Mouse (Mus musculus) gonadal fat pad, adult 2 months (tissue): ENCODE measurements around the gene Por. TPM values are rescaled to one million over a fixed set of nuclear protein-coding genes. Genes with fewer than 3 reads are reported as not detected.

ENCODE experiments used
- DNase-seq: peaks from one replicate; pipeline ENCODE4 v3.0.0-alpha.2; 2012; ENCODE audit warnings: low read depth
- polyA plus RNA-seq: library from polyadenylated mRNA; depleted of rRNA; stranded (reverse); fragments of >200 nt; gene quantifications from 2 replicates; pipeline ENCODE4 v1.2.3, GENCODE M21; 2012; rRNA removed

Por gene
- polyA plus RNA-seq, result 227 and 302 TPM in 2 replicates

GRCm38 (mm10) chr5:135669741-135670275 is at the start of gene Por:
TSS of gene Por (plus strand) at chr5:135670033.
- no peak for DNase-seq

- no peak for DNase-seq
These were observed 49.3 kb upstream of the Por start for GRCm38 (mm10) chr5:135620526-135620925.

- DNase-seq, result peak; percentile 63
These were observed 48.1 kb upstream of the Por start for GRCm38 (mm10) chr5:135621725-135622124.

GRCm38 (mm10) chr5:135623006-135623563 is 46.7 kb upstream of the Por start:
- no peak for DNase-seq

- no peak for DNase-seq
These were observed 40.9 kb upstream of the Por start for GRCm38 (mm10) chr5:135628916-135629315.

GRCm38 (mm10) chr5:135629401-135629800 is 40.4 kb upstream of the Por start:
- DNase-seq, result no peak

GRCm38 (mm10) chr5:135630598-135630997 is 39.2 kb upstream of the Por start:
- DNase-seq, result no peak

- DNase-seq, result peak; percentile 70
These were observed 37.6 kb upstream of the Por start, which contains the start of gene Rhbdd2 for GRCm38 (mm10) chr5:135632117-135632796. TSS of gene Rhbdd2 (plus strand) at chr5:135632618.

GRCm38 (mm10) chr5:135632797-135633144 is 37.1 kb upstream of the Por start:
- no peak for DNase-seq

- DNase-seq, result no peak
These were observed 29.9 kb upstream of the Por start for GRCm38 (mm10) chr5:135639760-135640458.

GRCm38 (mm10) chr5:135640459-135640789 is 29.4 kb upstream of the Por start:
- DNase-seq, result no peak

- DNase-seq, result no peak
These were observed 28.8 kb upstream of the Por start for GRCm38 (mm10) chr5:135641028-135641427.

- DNase-seq, result no peak
These were observed 26.9 kb upstream of the Por start for GRCm38 (mm10) chr5:135642686-135643551.

- DNase-seq, result no peak
These were observed 26.3 kb upstream of the Por start for GRCm38 (mm10) chr5:135643552-135643842.

- DNase-seq, result no peak
These were observed 26.0 kb upstream of the Por start for GRCm38 (mm10) chr5:135643869-135644268.

- no peak for DNase-seq
These were observed 24.5 kb upstream of the Por start for GRCm38 (mm10) chr5:135645330-135645729.

GRCm38 (mm10) chr5:135646038-135646437 is 23.8 kb upstream of the Por start:
- DNase-seq, result no peak

GRCm38 (mm10) chr5:135648461-135649308 is 21.1 kb upstream of the Por start:
- no peak for DNase-seq

GRCm38 (mm10) chr5:135649309-135649633 is 20.6 kb upstream of the Por start:
- no peak for DNase-seq

GRCm38 (mm10) chr5:135651536-135651935 is 18.3 kb upstream of the Por start:
- DNase-seq, result no peak

- no peak for DNase-seq
These were observed 16.6 kb upstream of the Por start for GRCm38 (mm10) chr5:135653209-135653608.
